Mouse (Mus musculus) ES-E14 (cell line): ENCODE data around the gene Arid5b.

ENCODE experiments used
- CHD2 ChIP-seq: IDR thresholded peaks from 2 replicates; pipeline ENCODE4 v1.6.1; 2014; ENCODE audit warnings: mild to moderate bottlenecking, low read depth, low read length, inconsistent platforms
- ZC3H11A ChIP-seq: IDR thresholded peaks from 2 replicates; pipeline ENCODE4 v1.6.1; 2012; ENCODE audit warnings: low read depth, mild to moderate bottlenecking, inconsistent platforms, low read length, borderline replicate concordance

GRCm38 (mm10) chr10:68104881-68105781 is 173.4 kb downstream of the Arid5b start:
- TF ChIP-seq CHD2 (no peak), ZC3H11A (no peak)
